Comparison of ENCODE assay signal across 35 mouse cellular contexts in the genomic region with DNA sequence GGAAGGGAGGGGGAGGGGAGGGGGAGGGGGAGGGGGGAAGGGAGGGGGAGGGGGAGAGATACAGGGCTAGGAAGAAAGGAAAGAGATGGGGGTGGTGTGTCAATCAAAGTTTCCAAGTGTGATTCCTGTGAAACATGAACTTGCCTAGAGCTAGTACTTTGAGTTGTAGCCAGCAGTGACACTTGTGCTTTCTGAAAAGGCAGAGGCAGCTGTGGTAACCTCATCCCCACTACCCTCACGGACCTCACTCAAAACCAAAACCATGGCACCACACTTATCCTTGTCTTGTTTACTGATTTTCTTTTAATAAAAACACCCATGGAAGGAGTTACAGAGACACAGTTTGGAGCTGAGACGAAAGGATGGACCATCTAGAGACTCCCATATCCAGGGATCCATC.
"Had no signal": no experiment of that assay in that cellular context is flagged by ENCODE, and none has a peak within 500 bp of the region (broad histone marks: within the 10 kb centered on the region; RNA-seq: fewer than 3 reads in every experiment).

No protein-coding gene starts in this region.

- H3K27me3 ChIP-seq: heart, embryonic 12.5 days; heart, embryonic 13.5 days; heart, embryonic 15.5 days; hindbrain, embryonic 12.5 days; hindbrain, embryonic 13.5 days; hindbrain, embryonic 15.5 days; intestine, embryonic 15.5 days; kidney, embryonic 15.5 days had no signal

- H3K36me3 ChIP-seq: heart, embryonic 10.5 days; heart, embryonic 12.5 days; heart, embryonic 13.5 days; heart, embryonic 15.5 days; hindbrain, embryonic 10.5 days; hindbrain, embryonic 12.5 days; hindbrain, embryonic 13.5 days; hindbrain, embryonic 15.5 days; intestine, embryonic 15.5 days; kidney, embryonic 15.5 days had no signal

- ATAC-seq: hindbrain, embryonic 16.5 days; hindbrain, postnatal 0 days; inflammation-experienced regulatory T-cells, adult 6 months; intestine, embryonic 15.5 days; intestine, embryonic 16.5 days; intestine, postnatal 0 days had no signal

- DNase-seq: heart, postnatal 10 days; heart, postnatal 14 days; heart, postnatal 36 days; heart, postnatal 4 days; kidney, adult 11 months; kidney, adult 18-20 months; kidney, adult 2 months; kidney, adult 8-10 months; kidney, adult 9 months; kidney, postnatal 10 days; kidney, postnatal 14 days; kidney, postnatal 25 days; kidney, postnatal 36 days; kidney, postnatal 4 days; layer of hippocampus, adult 9-11 months; layer of hippocampus, postnatal 36 days had no signal

- H3K9ac ChIP-seq: heart, embryonic 12.5 days; heart, embryonic 13.5 days; heart, embryonic 15.5 days; hindbrain, embryonic 12.5 days; hindbrain, embryonic 13.5 days; hindbrain, embryonic 14.5 days; hindbrain, embryonic 15.5 days; intestine, embryonic 15.5 days; kidney, embryonic 15.5 days had no signal

- H3K4me2 ChIP-seq: heart, embryonic 11.5 days; heart, embryonic 12.5 days; heart, embryonic 13.5 days; heart, embryonic 15.5 days; hindbrain, embryonic 12.5 days; hindbrain, embryonic 13.5 days; hindbrain, embryonic 14.5 days; hindbrain, embryonic 15.5 days; intestine, embryonic 15.5 days; kidney, embryonic 15.5 days had no signal

- H3K9me3 ChIP-seq: heart, embryonic 10.5 days; heart, embryonic 12.5 days; heart, embryonic 13.5 days; heart, embryonic 15.5 days; hindbrain, embryonic 10.5 days; hindbrain, embryonic 12.5 days; hindbrain, embryonic 13.5 days; hindbrain, embryonic 15.5 days; intestine, embryonic 15.5 days; kidney, embryonic 15.5 days had no signal

- H3K27ac ChIP-seq: heart, embryonic 10.5 days; heart, embryonic 13.5 days; heart, embryonic 15.5 days; hindbrain, embryonic 10.5 days; hindbrain, embryonic 12.5 days; hindbrain, embryonic 13.5 days; hindbrain, embryonic 14.5 days; hindbrain, embryonic 15.5 days; hindbrain, postnatal 0 days; intestine, embryonic 15.5 days; kidney, embryonic 15.5 days; kidney, postnatal 0 days; layer of hippocampus, adult 2 months had no signal

- H3K4me1 ChIP-seq: hindbrain, embryonic 10.5 days; hindbrain, embryonic 12.5 days; hindbrain, embryonic 13.5 days; hindbrain, embryonic 15.5 days; intestine, embryonic 15.5 days; kidney, embryonic 15.5 days had no signal

- H3K4me3 ChIP-seq: heart, embryonic 10.5 days; heart, embryonic 12.5 days; heart, embryonic 13.5 days; heart, embryonic 15.5 days; hindbrain, embryonic 10.5 days; hindbrain, embryonic 12.5 days; hindbrain, embryonic 13.5 days; hindbrain, embryonic 15.5 days; intestine, embryonic 15.5 days; kidney, embryonic 15.5 days; layer of hippocampus, adult 2 months had no signal
